In genomic region chr6:5091873-5092272, GRCm38 (mm10) we compare ENCODE assay signal across 10 mouse cellular contexts.
"Had no signal": no experiment of that assay in that cellular context is flagged by ENCODE, and none has a peak within 500 bp of the region (broad histone marks: within the 10 kb centered on the region; RNA-seq: fewer than 3 reads in every experiment).

No protein-coding gene starts in this region.

- ATAC-seq: intestine, postnatal 0 days; lung, postnatal 0 days; midbrain, embryonic 13.5 days had no signal

- H3K27ac ChIP-seq: liver, embryonic 15.5 days; midbrain, embryonic 13.5 days had no signal

- H3K9me3 ChIP-seq: liver, embryonic 15.5 days; midbrain, embryonic 13.5 days had no signal

- DNase-seq: kidney, postnatal 25 days; lung, adult 2 months; lung, postnatal 36 days; thymus, adult 18-20 months; thymus, postnatal 14 days had no signal

- H3K9ac ChIP-seq: liver, embryonic 15.5 days; midbrain, embryonic 13.5 days had no signal

- H3K4me2 ChIP-seq: liver, embryonic 11.5 days; liver, embryonic 15.5 days; midbrain, embryonic 13.5 days had no signal

- H3K27me3 ChIP-seq: liver, embryonic 15.5 days; midbrain, embryonic 13.5 days had no signal

- H3K36me3 ChIP-seq: liver, embryonic 15.5 days; midbrain, embryonic 13.5 days had no signal

- H3K4me1 ChIP-seq: liver, embryonic 15.5 days; midbrain, embryonic 13.5 days had no signal

- H3K4me3 ChIP-seq: liver, embryonic 15.5 days; midbrain, embryonic 13.5 days had no signal
